Comparison of ENCODE assay signal across 25 mouse cellular contexts in genomic region chr1:52634251-52634650, GRCm38 (mm10).
"Had no signal": no experiment of that assay in that cellular context is flagged by ENCODE, and none has a peak within 500 bp of the region (broad histone marks: within the 10 kb centered on the region; RNA-seq: fewer than 3 reads in every experiment).

No protein-coding gene starts in this region.

- H3K27ac ChIP-seq: gastrocnemius, adult 2 months; heart, adult 2 months; heart, embryonic 13.5 days; heart, embryonic 15.5 days; hindbrain, embryonic 13.5 days; hindbrain, embryonic 15.5 days; hindbrain, postnatal 0 days; kidney, embryonic 15.5 days; kidney, postnatal 0 days; layer of hippocampus, adult 2 months; left cerebral cortex, adult 2 months; limb, embryonic 10.5 days; limb, embryonic 12.5 days; liver, embryonic 13.5 days; liver, embryonic 15.5 days had no signal

- H3K36me3 ChIP-seq: hindbrain, embryonic 15.5 days had no signal

- DNase-seq: gastrocnemius, adult 2 months; gastrocnemius, postnatal 10 days; gastrocnemius, postnatal 25 days; heart, adult 2 months; heart, postnatal 14 days; heart, postnatal 36 days; kidney, adult 11 months; kidney, adult 9 months; kidney, postnatal 14 days; kidney, postnatal 36 days; liver; liver, embryonic 13.5 days; liver, postnatal 0 days had no signal

- H3K4me3 ChIP-seq: gastrocnemius, adult 2 months; heart, adult 2 months; heart, embryonic 13.5 days; heart, embryonic 15.5 days; hindbrain, embryonic 13.5 days; hindbrain, embryonic 15.5 days; kidney, embryonic 15.5 days; layer of hippocampus, adult 2 months; left cerebral cortex, adult 2 months; limb, embryonic 10.5 days; limb, embryonic 12.5 days; liver, embryonic 13.5 days; liver, embryonic 15.5 days had no signal

- H3K27me3 ChIP-seq: heart, embryonic 13.5 days; heart, embryonic 15.5 days; hindbrain, embryonic 13.5 days; hindbrain, embryonic 15.5 days; kidney, embryonic 15.5 days; limb, embryonic 12.5 days; liver, embryonic 13.5 days; liver, embryonic 15.5 days had no signal
